Mouse (Mus musculus): ENCODE results near the gene Acot9. TPM values are rescaled to one million over a fixed set of nuclear protein-coding genes. Genes with fewer than 3 reads are reported as not detected.
A peak's percentile ranks its signal among the peaks of the same experiment; 100 is the strongest.

The Acot9 gene
- polyA plus RNA-seq, 1 experiment from 2014 or later: 52.2 TPM

DNA sequence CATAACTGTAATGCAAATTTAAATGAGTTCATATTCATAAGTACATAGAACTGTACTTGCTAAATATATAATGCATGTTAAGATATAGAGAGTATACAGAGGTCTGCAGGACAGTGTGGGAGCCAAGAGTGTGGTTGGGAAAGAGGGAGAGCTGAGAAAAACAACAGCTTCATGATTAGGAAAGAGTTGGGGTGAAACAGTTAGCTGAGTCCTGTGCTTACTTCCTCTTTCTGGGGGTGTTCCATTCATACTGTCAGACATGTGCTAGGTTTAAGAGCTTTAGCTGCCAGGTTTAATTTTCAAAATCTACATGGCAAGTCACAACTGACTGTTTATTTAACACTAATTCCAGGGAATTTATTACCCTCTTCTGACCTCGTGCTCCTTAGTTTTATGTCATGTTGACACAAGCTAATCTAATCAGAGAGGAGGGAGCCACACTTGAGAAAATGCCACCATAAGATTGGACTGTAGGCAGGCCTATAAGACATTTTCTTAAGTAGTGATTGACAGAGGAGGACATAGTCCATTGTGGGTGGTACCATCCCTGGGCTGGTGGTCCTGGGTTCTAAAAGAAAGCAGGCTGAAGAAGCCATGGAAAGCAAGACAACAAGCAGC, 18.3 kb downstream of the Acot9 start:
- Histone ChIP-seq H3K4me2 (ENCODE audit: low read depth, low read length) (no peak overlapping the region), H3K36me3 (ENCODE audit: control insufficient read depth, insufficient read depth, low read length) (0 out of 2 replicates have a peak, but pooled peaks cover 5% of the 10 kb centered on the region), H3K9ac (ENCODE audit: low read depth, low read length) (no peak overlapping the region), H3K27ac (replicated peaks; ENCODE audit: low read depth, low read length) (no peak overlapping the region), H3K4me1 (ENCODE audit: control insufficient read depth, insufficient read depth, low read length) (no peaks in the 10 kb centered on the region), H3K27me3 (replicated peaks; ENCODE audit: control insufficient read depth, insufficient read depth, low read length) (no peaks in the 10 kb centered on the region), H3K9me3 (ENCODE audit: control insufficient read depth, low read length) (no peaks in the 10 kb centered on the region), H3K4me3 (ENCODE audit: low read depth, low read length) (no peak overlapping the region)
- DNase-seq (ENCODE audit: low spot score): no peak
- 48% methylated on average over 1 of the region's 1 CpGs for WGBS
- ATAC-seq (ENCODE audit: low read depth): no peak

DNA sequence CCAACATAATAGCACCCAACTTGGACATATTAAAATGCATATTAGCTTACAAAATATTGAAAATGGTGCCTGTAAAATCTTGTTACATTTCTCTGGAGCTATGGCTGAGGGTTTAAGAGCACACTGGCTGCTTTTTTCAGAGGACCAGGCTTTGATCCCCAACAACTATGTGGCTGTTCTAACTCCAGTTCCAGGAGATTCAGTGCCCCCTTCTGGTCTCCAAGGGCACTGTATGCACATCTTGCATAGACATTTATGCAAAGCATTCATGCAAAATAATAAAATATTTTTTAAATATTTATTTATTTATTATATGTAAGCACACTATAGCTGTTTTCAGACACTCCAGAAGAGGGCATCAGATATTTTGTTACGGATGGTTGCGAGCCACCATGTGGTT, 44.1 kb downstream of the Acot9 start:
- 97% methylated on average over 2 of the region's 2 CpGs for WGBS
- Histone ChIP-seq H3K4me1 (ENCODE audit: control insufficient read depth, insufficient read depth, low read length) (no peaks in the 10 kb centered on the region), H3K9ac (ENCODE audit: low read depth, low read length) (no peak overlapping the region), H3K9me3 (ENCODE audit: control insufficient read depth, low read length) (no peaks in the 10 kb centered on the region), H3K27me3 (replicated peaks; ENCODE audit: control insufficient read depth, insufficient read depth, low read length) (no peaks in the 10 kb centered on the region), H3K36me3 (ENCODE audit: control insufficient read depth, insufficient read depth, low read length) (no peaks in the 10 kb centered on the region), H3K4me2 (ENCODE audit: low read depth, low read length) (no peak overlapping the region), H3K4me3 (ENCODE audit: low read depth, low read length) (no peak overlapping the region), H3K27ac (replicated peaks; ENCODE audit: low read depth, low read length) (no peak overlapping the region)
- no peak for ATAC-seq (ENCODE audit: low read depth)
- DNase-seq (ENCODE audit: low spot score): no peak

- peak; percentile 31 for DNase-seq (ENCODE audit: low spot score)
- WGBS: 35% methylated on average over 4 of the region's 4 CpGs
- no peaks in the 10 kb centered on the region for H3K36me3 ChIP-seq (ENCODE audit: control insufficient read depth, insufficient read depth, low read length)
Measured at GRCm38 (mm10) chrX:155318005-155318404, 55.8 kb downstream of the Acot9 start.

GRCm38 (mm10) chrX:155337567-155337904, 75.3 kb downstream of the Acot9 start:
- 37% methylated on average over 7 of the region's 7 CpGs for WGBS
- Histone ChIP-seq H3K27ac (replicated peaks; ENCODE audit: low read depth, low read length) (peak overlapping the region; percentile 87; the same call in 1 of the 2 replicates), H3K36me3 (ENCODE audit: control insufficient read depth, insufficient read depth, low read length) (peaks cover 5% of the 10 kb centered on the region; the same call in 1 of the 2 replicates), H3K4me2 (ENCODE audit: low read depth, low read length) (peak overlapping the region; percentile 51), H3K9ac (ENCODE audit: low read depth, low read length) (peak overlapping the region; percentile 76), H3K4me1 (ENCODE audit: control insufficient read depth, insufficient read depth, low read length) (no peaks in the 10 kb centered on the region), H3K4me3 (ENCODE audit: low read depth, low read length) (peak overlapping the region; percentile 56), H3K27me3 (replicated peaks; ENCODE audit: control insufficient read depth, insufficient read depth, low read length) (no peaks in the 10 kb centered on the region), H3K9me3 (ENCODE audit: control insufficient read depth, low read length) (no peaks in the 10 kb centered on the region)
- ATAC-seq (ENCODE audit: low read depth): no peak; the same call in 1 of the 2 replicates
- no peak for DNase-seq (ENCODE audit: low spot score)

More at GRCm38 (mm10) chrX:155318005-155318404, 55.8 kb downstream of the Acot9 start:
- no peak overlapping the region for H3K4me3 ChIP-seq (ENCODE audit: low read depth, low read length)
- H3K9ac ChIP-seq (ENCODE audit: low read depth, low read length): no peak overlapping the region
- H3K27ac ChIP-seq (replicated peaks; ENCODE audit: low read depth, low read length): no peak overlapping the region
- no peaks in the 10 kb centered on the region for H3K27me3 ChIP-seq (replicated peaks; ENCODE audit: control insufficient read depth, insufficient read depth, low read length)
- ATAC-seq (ENCODE audit: low read depth): no peak
- no peaks in the 10 kb centered on the region for H3K4me1 ChIP-seq (ENCODE audit: control insufficient read depth, insufficient read depth, low read length)
- H3K4me2 ChIP-seq (ENCODE audit: low read depth, low read length): no peak overlapping the region
- no peaks in the 10 kb centered on the region for H3K9me3 ChIP-seq (ENCODE audit: control insufficient read depth, low read length)

GRCm38 (mm10) chrX:155337905-155338721, 75.9 kb downstream of the Acot9 start:
- Histone ChIP-seq H3K27ac (replicated peaks; ENCODE audit: low read depth, low read length) (peak overlapping the region; percentile 87), H3K36me3 (ENCODE audit: control insufficient read depth, insufficient read depth, low read length) (no peaks in the 10 kb centered on the region), H3K4me1 (ENCODE audit: control insufficient read depth, insufficient read depth, low read length) (no peaks in the 10 kb centered on the region), H3K4me2 (ENCODE audit: low read depth, low read length) (peak overlapping the region; percentile 51), H3K9ac (ENCODE audit: low read depth, low read length) (peak overlapping the region; percentile 76), H3K27me3 (replicated peaks; ENCODE audit: control insufficient read depth, insufficient read depth, low read length) (no peaks in the 10 kb centered on the region), H3K9me3 (ENCODE audit: control insufficient read depth, low read length) (no peaks in the 10 kb centered on the region), H3K4me3 (ENCODE audit: low read depth, low read length) (peak overlapping the region; percentile 56)
- WGBS: 23% methylated on average over 32 of the region's 49 CpGs
- peak; percentile 89 for DNase-seq (ENCODE audit: low spot score)
- peak; percentile 98 for ATAC-seq (ENCODE audit: low read depth)

- Histone ChIP-seq H3K36me3 (ENCODE audit: control insufficient read depth, insufficient read depth, low read length) (no peaks in the 10 kb centered on the region), H3K9me3 (ENCODE audit: control insufficient read depth, low read length) (no peaks in the 10 kb centered on the region), H3K9ac (ENCODE audit: low read depth, low read length) (no peak within 1 kb of the TSS), H3K27me3 (replicated peaks; ENCODE audit: control insufficient read depth, insufficient read depth, low read length) (no peaks in the 10 kb centered on the region), H3K27ac (replicated peaks; ENCODE audit: low read depth, low read length) (no peak within 1 kb of the TSS), H3K4me3 (ENCODE audit: low read depth, low read length) (no peak within 1 kb of the TSS), H3K4me1 (ENCODE audit: control insufficient read depth, insufficient read depth, low read length) (no peaks in the 10 kb centered on the region), H3K4me2 (ENCODE audit: low read depth, low read length) (no peak within 1 kb of the TSS)
- DNase-seq (ENCODE audit: low spot score) (no peak), ATAC-seq (ENCODE audit: low read depth) (no peak)
Measured at GRCm38 (mm10) chrX:155340654-155341053, 78.4 kb downstream of the Acot9 start, which contains the start of gene Prdx4. TSS of gene Prdx4 (minus strand) at chrX:155340754.

DNA sequence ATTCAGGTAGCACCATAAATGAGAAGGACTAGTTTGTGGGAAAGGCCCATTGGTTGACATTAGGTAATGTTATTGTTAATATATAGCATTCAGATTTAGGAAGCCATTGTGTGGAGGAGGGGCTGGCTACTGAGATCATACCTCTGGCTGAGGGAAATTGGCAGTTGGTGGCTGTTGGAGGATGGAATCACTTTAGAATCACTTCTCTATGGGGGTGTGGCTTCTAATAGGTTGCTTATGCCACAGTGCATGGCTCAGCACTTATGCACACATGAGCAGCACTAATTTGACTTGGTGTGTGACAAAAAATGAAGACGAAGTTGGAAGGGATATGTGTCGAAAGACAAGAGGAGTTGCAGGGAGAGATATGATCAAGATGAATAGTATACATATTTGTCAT, 84.0 kb downstream of the Acot9 start:
- ATAC-seq (ENCODE audit: low read depth) (no peak), DNase-seq (ENCODE audit: low spot score) (no peak)
- Histone ChIP-seq H3K4me3 (ENCODE audit: low read depth, low read length) (no peak overlapping the region), H3K4me2 (ENCODE audit: low read depth, low read length) (no peak overlapping the region), H3K9ac (ENCODE audit: low read depth, low read length) (no peak overlapping the region), H3K4me1 (ENCODE audit: control insufficient read depth, insufficient read depth, low read length) (no peaks in the 10 kb centered on the region), H3K27me3 (replicated peaks; ENCODE audit: control insufficient read depth, insufficient read depth, low read length) (no peaks in the 10 kb centered on the region), H3K27ac (replicated peaks; ENCODE audit: low read depth, low read length) (no peak overlapping the region), H3K36me3 (ENCODE audit: control insufficient read depth, insufficient read depth, low read length) (no peaks in the 10 kb centered on the region), H3K9me3 (ENCODE audit: control insufficient read depth, low read length) (no peaks in the 10 kb centered on the region)
- 84% methylated on average over 2 of the region's 2 CpGs for WGBS
